Mouse (Mus musculus) spleen, embryonic (tissue): ENCODE measurements around the gene Ptgis.

ENCODE experiments used
- CTCF ChIA-PET: fragments of 350-600 bp; sonication (Branson Sonifier 250); formaldehyde crosslinking; loops from one replicate; lab custom pipeline; 2022; lab: Charles Lee

Gene Ptgis

GRCm38 (mm10) chr2:167233009-167233335, 7.4 kb downstream of the Ptgis start:
- CTCF ChIA-PET, result no interaction called here

GRCm38 (mm10) chr2:167232132-167233008, 8.0 kb downstream of the Ptgis start:
- CTCF ChIA-PET, result no interaction called here

- CTCF ChIA-PET, result no interaction called here
Measured at GRCm38 (mm10) chr2:167230554-167230953, 9.8 kb downstream of the Ptgis start.

GRCm38 (mm10) chr2:167224937-167225336, 15.5 kb downstream of the Ptgis start:
- CTCF ChIA-PET, result no interaction called here

- CTCF ChIA-PET, result no interaction called here
Measured at GRCm38 (mm10) chr2:167224194-167224593, 16.2 kb downstream of the Ptgis start.

GRCm38 (mm10) chr2:167222152-167222551, 18.3 kb downstream of the Ptgis start:
- CTCF ChIA-PET, result interaction anchor here (0.5 to 2.4 kb wide), 5 partner anchors 24 to 241 kb away, joined by 3 to 10 read pairs (median 4); no protein-coding TSS in a partner anchor

GRCm38 (mm10) chr2:167221159-167221845, 19.1 kb downstream of the Ptgis start:
- CTCF ChIA-PET, result interaction anchor here (0.7 to 2.4 kb wide), 4 partner anchors 58 to 315 kb away, joined by 4 to 10 read pairs (median 6); no protein-coding TSS in a partner anchor

- CTCF ChIA-PET, result interaction anchor here (1.0 to 2.4 kb wide), 3 partner anchors 58 to 110 kb away, joined by 5 to 10 read pairs (median 7); no protein-coding TSS in a partner anchor
Measured at GRCm38 (mm10) chr2:167220736-167221135, 19.7 kb downstream of the Ptgis start.

GRCm38 (mm10) chr2:167219154-167219775, 21.1 kb downstream of the Ptgis start:
- CTCF ChIA-PET, result interaction anchor here (0.5 to 2.1 kb wide), 9 partner anchors 24 to 559 kb away, joined by 3 to 11 read pairs (median 4); no protein-coding TSS in a partner anchor

- CTCF ChIA-PET, result interaction anchor here (0.6 kb wide), 1 partner anchor 12 kb away, joined by 3 read pairs; no protein-coding TSS in a partner anchor
Measured at GRCm38 (mm10) chr2:167213666-167214065, 26.7 kb downstream of the Ptgis start.

- CTCF ChIA-PET, result interaction anchor here (0.6 kb wide), 1 partner anchor 11 kb away, joined by 3 read pairs; no protein-coding TSS in a partner anchor
Measured at GRCm38 (mm10) chr2:167213076-167213475, 27.3 kb downstream of the Ptgis start.

- CTCF ChIA-PET, result no interaction called here
Measured at GRCm38 (mm10) chr2:167212551-167212950, 27.9 kb downstream of the Ptgis start.

- CTCF ChIA-PET, result no interaction called here
Measured at GRCm38 (mm10) chr2:167212089-167212488, 28.3 kb downstream of the Ptgis start.

- CTCF ChIA-PET, result no interaction called here
Measured at GRCm38 (mm10) chr2:167209900-167210299, 30.5 kb downstream of the Ptgis start.

GRCm38 (mm10) chr2:167208984-167209383, 31.4 kb downstream of the Ptgis start:
- CTCF ChIA-PET, result no interaction called here

GRCm38 (mm10) chr2:167205918-167206629, 34.3 kb downstream of the Ptgis start:
- CTCF ChIA-PET, result no interaction called here

- CTCF ChIA-PET, result interaction anchor here (1.0 kb wide), 1 partner anchor 137 kb away, joined by 11 read pairs; no protein-coding TSS in a partner anchor
Measured at GRCm38 (mm10) chr2:167204686-167205085, 35.7 kb downstream of the Ptgis start.

- CTCF ChIA-PET, result interaction anchor here (0.6 to 1.1 kb wide), 2 partner anchors 11 to 36 kb away, joined by 3 read pairs; no protein-coding TSS in a partner anchor
Measured at GRCm38 (mm10) chr2:167203505-167204166, 36.8 kb downstream of the Ptgis start.

- CTCF ChIA-PET, result interaction anchor here (0.6 kb wide), 1 partner anchor 12 kb away, joined by 3 read pairs; no protein-coding TSS in a partner anchor
Measured at GRCm38 (mm10) chr2:167201463-167202291, 38.7 kb downstream of the Ptgis start.
